Mouse (Mus musculus) liver, embryonic 16.5 days (tissue): ENCODE data around the gene Foxq1. TPM values are rescaled to one million over a fixed set of nuclear protein-coding genes. Genes with fewer than 3 reads are reported as not detected.

Experiments used
- ATAC-seq: fragments of 200-750 bp; cut with Nextera tagmentation; 2 replicates; pipeline ENCODE4 v1.8.0; 2017; ENCODE audit warnings: low read depth, mild to moderate bottlenecking, moderate number of reproducible peaks, moderate library complexity
- H3K27ac ChIP-seq: fragments of 300-500 bp; sonication (generic); 2 replicates; pipeline ENCODE4 v1.5.1; 2014; ENCODE audit warnings: mild to moderate bottlenecking, low read length
- H3K27me3 ChIP-seq: fragments of 300-500 bp; sonication (generic); 2 replicates; pipeline ENCODE4 v1.6.1; 2014; ENCODE audit warnings: low read depth, low read length, mixed read lengths; ENCODE audit not compliant: control insufficient read depth, insufficient read depth
- H3K36me3 ChIP-seq: fragments of 300-500 bp; sonication (generic); 2 replicates; pipeline ENCODE4 v1.6.1; 2014; ENCODE audit warnings: mild to moderate bottlenecking; ENCODE audit not compliant: control insufficient read depth, insufficient read depth
- H3K4me1 ChIP-seq: fragments of 300-500 bp; sonication (generic); 2 replicates; pipeline ENCODE4 v1.6.1; 2014; ENCODE audit warnings: low read depth, low read length, mixed read lengths; ENCODE audit not compliant: control insufficient read depth
- H3K4me2 ChIP-seq: fragments of 300-500 bp; sonication (generic); 2 replicates; pipeline ENCODE4 v1.6.1; 2014; ENCODE audit warnings: low read depth, low read length, mixed read lengths
- H3K4me3 ChIP-seq: fragments of 300-500 bp; sonication (generic); 2 replicates; pipeline ENCODE4 v1.5.1; 2014; ENCODE audit warnings: low read depth, mild to moderate bottlenecking, low read length
- H3K9ac ChIP-seq: fragments of 300-500 bp; sonication (generic); 2 replicates; pipeline ENCODE4 v1.6.1; 2014; ENCODE audit warnings: low read depth, low read length
- H3K9me3 ChIP-seq: fragments of 300-500 bp; sonication (generic); replicated peaks from 2 replicates; pipeline ENCODE4 v1.6.1; 2016; ENCODE audit warnings: low read length; ENCODE audit not compliant: control insufficient read depth
- WGBS: fragments of 180-500 bp; shearing (Covaris S2); extraction: QIAGEN DNeasy Blood & Tissue Kit; methylation state at CpG from one replicate; pipeline ENCODE4 v1.1.7; 2014; ENCODE audit not compliant: insufficient replicate concordance; 5-methylcytosine and 5-hydroxymethylcytosine counted together
- polyA plus RNA-seq: library from polyadenylated mRNA; unstranded; fragments of >200 nt; fragmentation: Nextera tagmentation; extraction: Ambion mirVana; gene quantifications from 2 replicates; pipeline ENCODE4 v1.2.1, GENCODE M21; 2015

Foxq1 gene
- polyA plus RNA-seq, result 0.68 and 0.98 TPM in 2 replicates

DNA sequence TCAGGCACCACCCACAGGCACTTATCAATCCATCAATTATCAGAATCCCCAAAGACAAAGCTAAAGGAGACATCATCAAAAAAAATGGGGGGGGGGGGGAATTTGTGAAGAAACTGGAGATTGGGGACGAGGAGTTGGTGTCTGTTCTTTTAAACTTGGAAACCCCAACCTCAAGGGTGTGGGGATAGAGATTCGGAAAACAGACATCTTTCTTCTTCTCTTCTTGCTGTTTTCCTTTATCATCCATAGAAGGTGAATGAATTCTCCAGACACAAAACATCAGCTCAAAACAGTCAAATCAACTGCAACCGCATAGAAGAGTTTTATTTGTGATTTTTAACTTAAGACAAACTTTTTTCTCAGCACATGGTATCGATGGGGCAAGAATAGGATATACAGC is at the start of gene Foxq1:
Gene Foxq1, plus strand, starts transcription at position 301 of the 400 bp plus-strand sequence.
- H3K9me3 ChIP-seq, result no peaks in the 10 kb centered on the region
- H3K4me1 ChIP-seq, result no peaks in the 10 kb centered on the region; the same call in 1 of the 2 replicates
- no peak within 1 kb of the TSS for H3K27ac ChIP-seq
- no peaks in the 10 kb centered on the region for H3K36me3 ChIP-seq
- H3K4me3 ChIP-seq, result no peak within 1 kb of the TSS
- ATAC-seq, result no peak
- peaks cover 48% of the 10 kb centered on the region for H3K27me3 ChIP-seq
- H3K4me2 ChIP-seq, result no peak within 1 kb of the TSS; the same call in 1 of the 2 replicates
- WGBS, result 57% methylated on average over 4 of the region's 4 CpGs
- H3K9ac ChIP-seq, result no peak within 1 kb of the TSS

DNA sequence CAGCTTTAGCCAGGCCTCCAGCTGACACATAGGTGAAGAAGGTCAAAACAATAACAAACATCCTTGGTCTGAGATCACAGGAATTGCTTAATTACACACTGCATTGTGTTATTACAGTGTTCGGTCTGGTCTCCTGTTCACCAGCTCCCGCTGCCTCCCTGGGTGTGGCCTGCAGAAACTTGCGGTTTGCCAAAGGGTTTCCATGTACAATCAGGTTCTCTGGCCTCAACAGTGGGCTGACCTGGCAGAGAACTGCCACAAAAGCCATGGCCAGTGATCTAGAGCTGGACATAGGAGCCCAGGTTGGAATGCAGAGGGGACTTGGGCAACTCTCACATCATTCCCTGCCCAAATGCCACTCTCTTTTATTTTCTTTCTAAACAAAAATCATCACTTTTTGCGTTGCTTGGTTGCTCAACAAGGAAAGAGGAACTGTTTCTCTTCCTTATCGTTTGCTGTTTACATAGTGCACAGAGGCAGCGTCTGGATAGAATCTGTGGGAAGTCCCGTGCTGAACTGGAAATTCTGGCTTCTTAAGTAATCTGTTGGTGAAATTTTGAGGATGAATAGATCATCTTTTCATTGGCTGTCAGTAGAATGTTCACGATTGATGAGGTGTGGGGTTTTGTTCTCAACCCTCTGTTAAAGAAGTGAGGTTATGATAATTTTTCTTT is 49.3 kb upstream of the Foxq1 start:
- no peaks in the 10 kb centered on the region for H3K27me3 ChIP-seq
- H3K9ac ChIP-seq, result no peak overlapping the region
- peak; percentile 16; the same call in 1 of the 2 replicates for ATAC-seq
- WGBS, result 30% methylated on average over 8 of the region's 8 CpGs
- no peak overlapping the region for H3K27ac ChIP-seq
- no peaks in the 10 kb centered on the region for H3K4me1 ChIP-seq
- no peaks in the 10 kb centered on the region for H3K36me3 ChIP-seq
- no peak overlapping the region for H3K4me2 ChIP-seq
- H3K4me3 ChIP-seq, result no peak overlapping the region
- no peaks in the 10 kb centered on the region for H3K9me3 ChIP-seq

DNA sequence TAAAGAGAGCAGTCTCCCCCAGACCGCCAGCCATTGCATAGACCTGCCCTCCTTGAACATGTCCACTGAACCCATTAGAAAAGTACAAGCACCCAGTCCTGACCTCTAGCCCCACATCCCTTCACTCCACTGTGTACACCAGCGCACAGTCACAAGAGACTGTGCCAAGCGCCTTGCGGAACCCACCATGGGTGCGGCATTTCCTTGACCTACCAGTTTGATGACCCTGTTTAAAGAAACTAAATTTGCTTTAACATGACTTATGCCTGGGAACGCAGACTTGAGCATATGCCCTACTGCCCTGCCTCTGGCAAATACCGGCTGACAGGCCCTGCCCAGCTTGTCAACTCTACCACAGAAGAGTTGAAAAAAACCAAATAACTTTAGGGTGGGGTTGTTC is 40.7 kb upstream of the Foxq1 start:
- no peak overlapping the region for H3K9ac ChIP-seq
- H3K4me2 ChIP-seq, result no peak overlapping the region
- no peaks in the 10 kb centered on the region for H3K27me3 ChIP-seq
- no peak overlapping the region for H3K4me3 ChIP-seq
- WGBS, result 81% methylated on average over 7 of the region's 7 CpGs
- no peaks in the 10 kb centered on the region for H3K9me3 ChIP-seq
- H3K27ac ChIP-seq, result no peak overlapping the region
- no peak for ATAC-seq
- no peaks in the 10 kb centered on the region for H3K36me3 ChIP-seq
- H3K4me1 ChIP-seq, result no peaks in the 10 kb centered on the region; the same call in 1 of the 2 replicates

DNA sequence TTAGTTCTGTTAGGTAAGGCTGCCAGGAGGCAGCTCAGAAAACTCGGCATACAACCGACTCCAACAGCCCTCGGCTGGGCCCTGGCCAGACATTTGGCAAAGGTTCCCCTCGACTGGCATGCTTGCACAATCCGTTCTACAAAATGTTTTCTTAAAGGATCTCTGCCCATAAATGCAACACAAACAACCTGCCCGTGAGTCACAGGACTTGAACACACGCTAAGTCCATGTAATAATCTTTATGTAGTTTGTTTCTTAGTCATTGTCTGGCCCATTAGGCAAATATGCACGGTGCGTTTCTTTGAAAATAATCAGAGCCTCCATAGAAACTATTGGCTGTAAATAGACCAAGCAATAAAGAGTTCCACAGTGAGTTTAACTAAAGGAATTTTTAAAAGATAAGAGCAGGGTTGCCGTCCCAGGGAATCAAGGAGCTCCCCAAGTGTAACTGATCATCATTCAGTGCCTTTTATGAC is 37.5 kb upstream of the Foxq1 start:
- 52% methylated on average over 10 of the region's 10 CpGs for WGBS
- H3K9ac ChIP-seq, result no peak overlapping the region
- no peak overlapping the region for H3K4me2 ChIP-seq
- no peak overlapping the region for H3K4me3 ChIP-seq
- no peaks in the 10 kb centered on the region; the same call in 1 of the 2 replicates for H3K4me1 ChIP-seq
- no peaks in the 10 kb centered on the region for H3K36me3 ChIP-seq
- peak overlapping the region; percentile 50 for H3K27ac ChIP-seq
- no peaks in the 10 kb centered on the region for H3K27me3 ChIP-seq
- H3K9me3 ChIP-seq, result no peaks in the 10 kb centered on the region
- 0 out of 2 replicates have a peak, but pooled peaks have one; percentile 19 for ATAC-seq

DNA sequence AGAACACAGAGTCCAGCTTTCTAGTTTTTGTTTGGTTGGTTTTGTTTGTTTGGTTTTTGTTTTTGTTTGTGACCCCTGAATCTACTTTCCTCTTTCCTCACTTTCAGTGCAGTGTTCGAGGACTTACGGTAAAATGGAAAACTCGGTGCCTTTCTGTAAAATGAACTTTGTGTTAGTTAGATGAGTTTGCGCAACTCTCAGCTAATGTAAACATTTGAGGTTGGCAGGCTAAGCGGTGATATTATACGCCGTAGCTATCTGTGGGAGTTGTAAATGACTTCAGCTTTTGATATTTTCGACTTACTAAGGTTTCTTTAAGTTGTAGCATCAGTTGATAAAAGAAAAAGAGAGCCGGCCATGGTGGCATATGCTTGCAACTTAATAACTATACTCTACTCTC is 37.0 kb upstream of the Foxq1 start:
- Histone ChIP-seq H3K27me3 (no peaks in the 10 kb centered on the region), H3K4me2 (no peak overlapping the region; the same call in 1 of the 2 replicates), H3K9ac (no peak overlapping the region), H3K36me3 (no peaks in the 10 kb centered on the region), H3K4me3 (no peak overlapping the region), H3K4me1 (no peaks in the 10 kb centered on the region; the same call in 1 of the 2 replicates), H3K27ac (0 out of 2 replicates have a peak overlapping the region, but pooled peaks have one; percentile 33), H3K9me3 (no peaks in the 10 kb centered on the region)
- WGBS, result 58% methylated on average over 9 of the region's 9 CpGs
- ATAC-seq, result peak; percentile 60

DNA sequence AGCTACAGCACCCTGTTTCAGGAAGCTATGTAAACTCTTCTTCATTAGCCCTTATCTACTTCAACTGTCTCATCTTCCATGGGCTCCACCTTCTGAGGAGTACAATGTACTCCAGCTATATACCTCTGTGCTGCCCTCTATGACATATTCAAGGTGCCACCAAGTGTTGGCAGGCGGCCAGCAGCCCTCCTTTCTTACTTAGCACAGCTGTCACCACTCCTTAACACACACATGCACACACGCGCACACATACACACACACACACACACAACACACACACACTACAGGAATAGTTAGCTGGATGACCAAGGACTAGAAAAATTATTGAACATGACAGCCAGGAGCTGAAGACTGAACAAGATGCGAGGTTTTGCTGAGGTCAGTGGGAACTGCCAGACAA is 31.0 kb upstream of the Foxq1 start:
- Histone ChIP-seq H3K36me3 (no peaks in the 10 kb centered on the region), H3K4me3 (no peak overlapping the region), H3K4me2 (no peak overlapping the region), H3K4me1 (no peaks in the 10 kb centered on the region), H3K27ac (no peak overlapping the region), H3K9me3 (no peaks in the 10 kb centered on the region), H3K9ac (no peak overlapping the region), H3K27me3 (no peaks in the 10 kb centered on the region)
- WGBS, result 63% methylated on average over 4 of the region's 4 CpGs
- no peak for ATAC-seq

DNA sequence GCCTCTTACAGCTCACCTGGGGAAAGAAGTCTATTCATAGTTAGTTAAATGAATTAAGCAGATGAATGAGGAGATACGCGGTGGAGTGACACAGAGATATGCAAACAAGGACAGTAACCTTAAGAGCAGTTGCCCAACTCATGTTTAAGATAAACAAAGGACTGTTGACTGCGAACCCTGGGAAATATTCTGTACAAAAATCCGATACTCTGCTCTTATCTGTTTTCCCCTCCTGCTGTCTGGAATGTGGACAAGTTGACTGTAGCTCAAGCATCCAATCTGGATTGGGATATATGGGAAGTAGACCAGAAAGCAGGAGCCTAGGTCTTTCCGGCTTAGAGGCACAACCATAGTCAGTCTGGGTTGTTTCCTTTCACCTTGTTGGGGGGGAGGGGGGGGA is 24.7 kb upstream of the Foxq1 start:
- Histone ChIP-seq H3K4me2 (no peak overlapping the region), H3K4me3 (no peak overlapping the region), H3K27me3 (no peaks in the 10 kb centered on the region), H3K9me3 (no peaks in the 10 kb centered on the region), H3K4me1 (no peaks in the 10 kb centered on the region), H3K27ac (peak overlapping the region; percentile 41; the same call in 1 of the 2 replicates), H3K36me3 (no peaks in the 10 kb centered on the region), H3K9ac (no peak overlapping the region)
- peak; percentile 81 for ATAC-seq
- WGBS, result 45% methylated on average over 5 of the region's 5 CpGs

DNA sequence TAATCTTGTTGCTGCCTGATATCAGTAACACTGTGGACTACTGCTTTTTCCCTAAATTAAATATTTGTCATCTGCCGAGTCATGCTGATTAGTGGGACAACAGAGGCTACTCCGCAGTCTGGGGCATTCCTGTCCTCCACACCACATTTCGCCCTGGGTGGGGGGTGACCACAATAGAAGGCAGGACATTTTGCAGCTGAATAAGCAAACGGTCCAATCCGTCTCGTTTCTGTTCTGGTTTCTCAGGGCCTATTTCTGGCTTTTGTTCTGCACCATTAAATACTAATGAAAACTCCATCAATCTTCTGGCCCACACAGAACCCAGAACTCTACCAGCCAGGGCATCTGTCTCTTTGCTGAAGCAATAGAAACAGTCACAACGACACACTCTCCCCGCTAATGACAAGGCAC is 24.3 kb upstream of the Foxq1 start:
- peak overlapping the region; percentile 41; the same call in 1 of the 2 replicates for H3K27ac ChIP-seq
- H3K9me3 ChIP-seq, result no peaks in the 10 kb centered on the region
- WGBS, result 25% methylated on average over 8 of the region's 8 CpGs
- H3K27me3 ChIP-seq, result no peaks in the 10 kb centered on the region
- 0 out of 2 replicates have a peak overlapping the region, but pooled peaks have one; percentile 13 for H3K4me2 ChIP-seq
- peak; percentile 35; the same call in 1 of the 2 replicates for ATAC-seq
- H3K9ac ChIP-seq, result no peak overlapping the region
- H3K4me3 ChIP-seq, result no peak overlapping the region
- no peaks in the 10 kb centered on the region for H3K4me1 ChIP-seq
- H3K36me3 ChIP-seq, result no peaks in the 10 kb centered on the region

DNA sequence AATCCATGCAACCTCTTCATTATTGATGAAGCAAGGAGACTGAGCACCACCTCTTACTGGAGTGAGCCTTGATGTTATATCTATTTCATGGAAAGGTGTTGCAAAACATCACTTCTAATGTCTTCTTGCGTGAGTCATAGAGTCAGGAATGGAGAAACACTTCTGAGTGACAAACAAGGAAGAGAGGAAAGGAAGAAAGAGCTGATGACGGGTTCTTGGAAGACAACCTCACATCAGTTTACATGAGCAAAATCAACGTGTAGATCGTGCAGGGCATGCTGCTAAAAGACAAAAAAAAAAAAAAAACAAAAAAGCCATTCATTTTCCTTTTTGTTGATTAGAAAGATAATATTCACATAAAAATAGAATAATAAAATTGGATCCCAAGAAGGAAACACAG is 21.2 kb upstream of the Foxq1 start:
- H3K27me3 ChIP-seq, result no peaks in the 10 kb centered on the region
- 70% methylated on average over 4 of the region's 4 CpGs for WGBS
- H3K4me3 ChIP-seq, result no peak overlapping the region
- ATAC-seq, result no peak
- no peaks in the 10 kb centered on the region for H3K9me3 ChIP-seq
- no peaks in the 10 kb centered on the region for H3K36me3 ChIP-seq
- no peaks in the 10 kb centered on the region for H3K4me1 ChIP-seq
- H3K4me2 ChIP-seq, result no peak overlapping the region
- no peak overlapping the region for H3K27ac ChIP-seq
- no peak overlapping the region for H3K9ac ChIP-seq
